Mouse (Mus musculus) fat pad, adult 2 months (tissue): Measurements from ENCODE around the gene Magi3.

Experiments
- DNase-seq: peaks from one replicate; pipeline ENCODE4 v3.0.0-alpha.2; 2011; ENCODE audit warnings: low read depth, low spot score; ENCODE audit errors: extremely low read depth

The Magi3 gene

DNA sequence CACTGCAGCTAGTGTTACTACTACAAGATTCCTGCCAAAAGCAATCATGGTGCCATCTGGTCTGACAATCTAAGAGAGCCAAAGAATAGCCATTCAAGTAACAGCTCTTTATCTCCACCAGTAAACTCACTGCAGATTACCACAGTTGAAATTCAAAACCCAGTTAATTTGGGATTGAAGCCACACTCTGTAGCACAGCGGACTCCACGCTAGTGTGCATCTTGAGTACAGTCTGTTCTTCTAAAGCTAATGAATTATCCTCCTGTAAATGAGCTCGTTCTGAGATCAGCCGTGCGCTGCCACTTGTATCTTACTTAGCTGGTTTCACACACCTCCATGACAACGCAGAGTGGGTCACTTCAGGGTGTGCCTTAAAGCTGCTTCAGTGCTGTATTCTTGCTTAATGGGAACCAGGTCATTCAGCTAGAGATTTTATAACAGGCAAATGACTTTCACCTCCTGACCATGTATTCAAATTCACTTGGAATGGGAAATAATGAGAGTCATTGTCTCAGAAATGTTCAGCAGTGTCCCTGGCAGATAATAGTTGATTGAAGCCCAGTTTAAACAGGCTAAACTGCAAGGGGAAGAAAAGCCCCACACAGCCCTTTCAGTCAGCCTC, 161.1 kb downstream of the Magi3 start:
- no peak for DNase-seq

DNA sequence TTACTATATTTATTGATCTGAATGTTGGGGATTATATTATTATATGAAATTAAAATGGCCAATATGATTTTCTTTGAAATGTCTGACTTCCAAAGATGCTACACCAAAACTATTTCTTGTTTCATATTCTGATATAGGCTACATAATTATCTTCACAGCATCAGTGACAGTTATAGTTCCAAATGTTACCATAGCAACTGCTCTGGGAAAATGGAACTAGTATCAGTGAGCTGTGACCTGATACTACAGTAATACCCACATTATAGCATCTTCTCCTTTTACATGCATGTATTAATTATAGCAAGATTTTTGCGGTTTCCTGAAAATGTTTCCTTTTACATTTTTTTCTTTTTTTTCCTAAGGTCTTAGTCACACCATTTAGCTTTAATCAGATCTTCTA, 187.4 kb downstream of the Magi3 start:
- DNase-seq, result no peak

DNA sequence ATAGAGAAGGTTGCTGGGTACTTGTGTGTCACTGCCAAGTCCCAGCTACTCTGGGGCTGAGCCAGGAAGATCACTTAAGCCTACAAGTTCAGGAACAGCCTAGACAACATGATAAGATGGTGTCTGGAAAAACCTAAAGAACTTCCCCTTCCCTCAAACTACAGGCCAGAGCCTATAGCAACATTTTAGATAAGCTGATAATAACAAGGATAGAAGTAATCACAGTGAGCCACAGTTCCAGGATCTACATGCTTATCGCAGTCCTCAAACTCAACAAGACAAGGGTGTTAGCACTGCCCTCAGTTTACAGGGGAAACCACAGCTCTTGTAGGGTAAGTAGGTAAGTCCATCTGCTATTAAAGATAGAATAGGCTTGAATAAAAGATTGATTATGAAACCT, 188.1 kb downstream of the Magi3 start:
- no peak for DNase-seq

DNA sequence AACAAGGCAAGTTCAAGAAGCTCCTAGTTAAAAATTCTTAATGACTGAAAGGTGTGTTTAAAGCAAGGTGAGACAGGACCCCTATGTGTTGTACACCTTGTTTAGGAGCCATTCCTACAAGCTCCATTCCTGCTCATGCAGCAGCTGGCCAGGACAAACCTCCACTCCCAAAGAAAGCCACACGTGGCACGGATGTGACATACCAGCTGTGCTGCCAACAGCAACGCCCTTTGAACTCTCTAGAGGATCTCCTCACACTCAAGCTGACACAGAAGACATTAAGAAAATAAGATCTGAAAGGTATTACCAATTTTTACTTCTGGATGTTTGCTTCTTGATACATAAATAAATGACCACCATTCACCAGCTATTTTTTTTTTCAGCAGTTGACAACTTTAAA, 193.2 kb downstream of the Magi3 start:
- no peak for DNase-seq

DNA sequence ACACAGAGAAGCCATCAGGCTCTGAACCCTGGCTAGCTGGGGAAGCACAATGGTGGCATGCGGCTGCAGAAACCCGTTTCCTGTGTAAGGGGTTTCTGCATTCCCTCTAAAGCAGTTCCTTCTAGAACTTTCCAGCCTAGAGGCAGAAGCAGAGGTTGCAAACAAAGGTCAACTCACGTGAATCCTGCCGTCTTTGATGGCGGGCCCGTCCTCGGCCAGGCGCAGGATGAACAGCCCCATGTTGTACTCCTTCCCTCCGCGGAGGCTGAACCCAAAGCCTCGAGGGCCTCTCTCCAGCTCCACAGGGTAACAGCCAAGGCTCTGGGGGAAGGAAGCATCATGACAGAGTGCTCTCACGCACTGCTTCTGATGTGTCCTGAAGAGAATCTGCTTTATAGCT, 200.1 kb downstream of the Magi3 start:
- DNase-seq, result no peak

DNA sequence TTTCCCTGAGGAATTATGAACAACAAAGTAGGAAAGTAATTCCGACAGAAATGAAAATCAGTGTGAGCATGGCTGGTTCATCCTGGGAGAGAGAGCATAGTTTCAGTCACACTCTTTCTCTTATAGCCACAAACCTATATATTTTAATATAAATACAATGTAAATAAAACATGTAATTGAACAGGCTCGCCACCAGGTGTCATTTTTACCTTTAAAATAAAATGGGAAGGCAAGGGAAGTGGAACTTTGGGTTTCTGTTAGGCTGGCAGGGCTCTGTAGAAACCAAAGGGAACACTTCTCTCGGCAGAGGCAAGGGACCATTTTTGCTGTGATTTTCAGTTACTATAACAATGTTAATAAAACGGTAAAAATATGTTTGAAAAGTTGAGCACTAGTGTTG, 200.7 kb downstream of the Magi3 start:
- no peak for DNase-seq

- DNase-seq, result no peak
These were observed 202.2 kb downstream of the Magi3 start for GRCm38 (mm10) chr3:104017931-104018330.

DNA sequence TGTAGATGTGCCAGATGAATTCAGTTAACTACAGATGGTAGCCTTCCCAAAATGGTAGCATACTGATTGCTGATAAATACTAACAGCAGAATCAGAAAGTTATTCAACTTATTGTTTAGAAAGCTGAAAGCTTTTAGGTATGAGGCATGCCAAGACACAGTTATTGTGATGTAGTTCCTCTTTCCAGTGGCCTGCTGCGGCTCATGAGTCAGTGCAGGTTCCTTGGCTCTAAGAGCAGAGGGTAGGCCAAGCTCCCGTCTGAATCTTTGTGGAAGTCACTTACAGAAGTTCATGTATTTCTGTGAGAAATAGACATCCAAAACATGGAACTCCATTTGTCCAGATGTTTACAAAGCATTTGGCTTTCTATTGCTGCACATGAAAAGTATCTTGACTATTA, 208.2 kb downstream of the Magi3 start:
- DNase-seq, result no peak

GRCm38 (mm10) chr3:104009924-104010662, 210.1 kb downstream of the Magi3 start:
- DNase-seq, result no peak

DNA sequence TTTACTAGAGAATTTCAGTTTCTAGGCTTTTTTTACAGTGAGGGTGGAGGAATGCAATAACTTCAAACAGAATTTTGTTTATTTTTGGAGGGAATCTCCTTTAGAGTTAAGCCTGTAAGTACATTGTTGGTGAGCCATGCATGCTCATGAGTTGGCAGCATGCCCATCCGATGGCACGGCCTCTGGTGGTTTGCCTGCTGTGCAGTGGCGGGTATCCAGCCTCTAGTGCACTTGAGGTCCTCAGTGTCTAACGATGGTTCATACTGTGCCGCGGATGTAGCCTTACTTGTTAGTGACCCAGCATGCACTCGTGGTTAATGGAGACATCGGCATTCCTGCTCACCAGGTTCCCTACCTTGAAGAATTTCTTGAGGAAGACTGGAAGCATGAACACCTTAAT, 212.7 kb downstream of the Magi3 start:
- no peak for DNase-seq

DNA sequence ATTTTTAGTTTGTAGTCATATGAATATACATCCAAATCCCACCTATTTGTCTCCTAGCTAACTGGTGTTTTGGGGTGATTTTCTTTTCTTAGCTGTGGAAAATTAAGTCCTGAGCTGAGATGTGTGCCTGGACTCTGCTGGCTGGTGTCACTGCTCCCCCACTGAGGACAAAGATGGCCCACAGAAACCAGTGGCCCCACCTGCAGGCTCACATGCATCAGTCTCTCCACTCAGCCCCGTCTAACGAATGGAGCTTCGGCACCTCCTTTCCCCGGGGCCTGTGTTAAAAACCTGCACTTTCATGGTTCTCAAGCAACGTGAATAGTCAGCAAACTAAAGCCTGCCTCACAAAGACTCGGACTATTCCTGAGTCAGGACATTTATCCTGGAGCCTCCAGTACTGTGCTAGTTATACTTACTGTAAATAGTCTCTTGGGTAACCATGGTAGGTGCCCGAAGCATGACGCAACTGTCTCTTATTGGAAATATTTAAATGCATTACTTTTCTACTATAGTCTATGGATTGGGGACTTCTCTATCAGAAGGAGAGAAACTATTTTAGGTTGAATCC, 213.2 kb downstream of the Magi3 start:
- no peak for DNase-seq

DNA sequence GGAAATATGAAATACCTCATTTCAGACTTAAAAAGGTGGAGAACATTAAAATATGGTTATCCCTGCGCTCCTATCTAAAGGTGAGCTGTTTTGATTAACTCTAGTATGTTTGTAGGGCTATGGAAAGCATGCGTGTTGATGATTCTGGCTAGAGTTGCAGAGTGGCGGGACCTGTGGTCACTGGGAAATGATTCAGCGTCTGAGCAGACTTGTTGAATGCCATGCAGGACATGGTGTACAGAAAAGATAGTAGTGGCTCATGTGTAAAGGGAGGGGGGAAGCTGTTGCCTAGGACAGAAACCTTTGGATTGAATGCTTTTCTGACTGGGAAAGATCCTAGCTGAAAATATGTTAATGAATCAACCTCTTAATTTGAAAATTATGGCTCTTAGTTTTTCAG, 221.4 kb downstream of the Magi3 start:
- DNase-seq, result no peak

GRCm38 (mm10) chr3:103991271-103991670, 228.9 kb downstream of the Magi3 start:
- DNase-seq, result no peak

DNA sequence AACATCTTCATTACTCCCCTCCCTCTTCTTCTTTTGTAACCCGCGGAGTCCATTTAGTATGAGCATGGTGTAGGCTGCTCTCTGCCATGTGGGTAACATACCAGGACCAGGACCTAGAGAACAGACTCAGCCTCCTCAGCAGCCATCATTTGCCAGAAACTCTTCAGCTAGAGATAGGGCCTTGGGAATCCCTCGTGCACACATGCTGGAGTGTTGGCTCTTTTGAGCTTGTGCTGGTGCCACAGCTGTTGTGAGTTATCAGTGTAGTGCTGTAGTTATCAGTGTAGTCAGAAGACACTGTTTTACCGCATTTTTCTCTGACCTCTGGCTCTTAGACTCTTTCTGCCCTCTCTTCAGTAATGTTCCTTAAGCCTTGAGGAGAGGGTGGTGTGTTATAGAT, 230.8 kb downstream of the Magi3 start:
- DNase-seq, result no peak

GRCm38 (mm10) chr3:103987831-103988432, 232.2 kb downstream of the Magi3 start:
- no peak for DNase-seq

GRCm38 (mm10) chr3:103985194-103985593, 235.0 kb downstream of the Magi3 start:
- DNase-seq, result peak; percentile 70

GRCm38 (mm10) chr3:103984556-103984955, 235.6 kb downstream of the Magi3 start:
- no peak for DNase-seq

GRCm38 (mm10) chr3:103971157-103971556, 249.0 kb downstream of the Magi3 start:
- DNase-seq, result peak; percentile 87

DNA sequence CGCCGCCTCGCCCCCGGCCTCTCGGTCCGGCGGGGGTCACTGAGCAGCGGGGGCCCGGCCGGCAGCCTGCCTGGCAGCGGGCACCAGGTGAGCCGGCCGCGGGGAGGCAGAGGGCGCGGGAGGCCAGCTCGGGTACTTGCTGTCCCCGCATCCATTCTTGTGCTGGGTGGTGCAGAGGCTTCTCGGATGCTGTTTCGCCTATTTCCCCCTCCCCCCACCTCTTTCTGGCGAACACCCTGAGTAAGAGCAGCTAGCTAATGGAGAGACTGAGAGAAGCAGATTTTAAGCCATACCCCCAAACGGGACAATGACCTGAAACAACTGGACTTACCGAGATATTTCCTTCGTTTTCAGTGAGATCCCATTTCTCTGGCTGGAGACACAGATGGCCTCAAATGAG, 251.5 kb downstream of the Magi3 start:
- DNase-seq, result no peak

DNA sequence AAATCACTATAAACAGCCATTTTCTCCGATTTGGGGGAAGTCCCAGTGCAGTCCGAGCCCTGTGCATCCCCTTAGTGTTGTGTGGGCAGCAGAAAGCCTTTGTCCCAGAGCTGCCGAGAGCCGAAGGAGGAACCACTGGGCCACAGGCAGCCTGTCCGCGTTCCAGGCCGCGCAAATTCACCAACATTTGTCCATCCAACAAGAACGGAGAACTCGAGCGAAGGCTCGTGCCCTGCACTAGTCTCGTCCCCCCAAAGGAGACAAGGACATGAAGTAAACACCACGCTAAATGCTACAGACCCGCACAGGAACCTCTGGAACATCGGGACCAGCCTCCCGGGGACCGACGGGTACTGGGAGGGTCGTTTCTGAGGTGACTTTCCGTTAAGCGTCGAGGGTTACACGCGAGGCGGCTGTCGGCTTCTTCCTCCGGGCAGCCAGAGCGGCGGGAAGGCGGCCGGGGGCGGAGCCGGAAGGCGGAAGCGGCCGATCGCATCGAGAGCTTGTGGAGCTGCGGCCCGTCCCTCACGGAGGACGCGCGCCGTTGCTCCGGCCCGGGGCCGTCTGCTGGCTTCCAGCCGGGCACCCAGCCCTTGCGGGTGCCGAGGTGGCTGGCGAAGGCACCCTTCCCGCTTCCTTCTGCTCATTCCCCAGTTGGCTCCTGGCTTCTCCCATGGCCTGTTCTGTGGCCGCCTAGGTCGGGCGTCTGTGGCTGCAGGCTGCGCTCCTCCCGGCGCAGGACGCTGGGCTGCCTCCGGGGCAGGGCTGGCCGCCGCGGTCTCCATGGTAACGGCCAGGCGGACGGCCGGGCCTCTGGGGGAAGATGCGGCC, 252.1 kb downstream of the Magi3 start, which contains the start of gene Phtf1:
Gene Phtf1 (plus strand): TSS at position 250 of the 831 bp plus-strand sequence.
- no peak for DNase-seq

DNA sequence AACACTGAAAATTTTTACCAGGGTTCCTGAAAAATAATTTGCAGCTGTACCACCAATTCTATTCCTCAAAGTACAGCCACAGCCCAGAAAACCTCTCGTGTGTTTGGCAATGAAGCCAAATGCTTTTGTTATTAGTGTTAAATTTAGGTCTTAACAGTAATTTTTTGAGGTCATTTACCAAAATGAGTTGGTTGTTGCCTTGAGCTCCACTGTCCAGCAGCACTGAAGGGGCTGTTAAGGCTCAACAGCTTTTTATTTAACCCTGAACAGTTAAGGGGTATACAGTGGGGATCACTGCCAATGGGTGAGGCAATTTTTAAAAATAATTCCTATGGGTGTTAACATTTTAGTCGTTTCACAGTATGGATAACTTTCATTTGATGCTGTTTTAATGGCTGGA, 252.9 kb downstream of the Magi3 start:
- DNase-seq, result no peak
